Mouse (Mus musculus) NIH3T3 (cell line): Measurements from ENCODE around the gene Eif2s2.
"Not testable (repeated sequence)": the region's sequence is repeated elsewhere in the genome, so short reads cannot be mapped to it uniquely, and the experiment has no call there.

Experiments used
- DNase-seq: peaks from one replicate; pipeline ENCODE4 v3.0.0-alpha.2; 2012; ENCODE audit warnings: low read depth

The Eif2s2 gene

DNA sequence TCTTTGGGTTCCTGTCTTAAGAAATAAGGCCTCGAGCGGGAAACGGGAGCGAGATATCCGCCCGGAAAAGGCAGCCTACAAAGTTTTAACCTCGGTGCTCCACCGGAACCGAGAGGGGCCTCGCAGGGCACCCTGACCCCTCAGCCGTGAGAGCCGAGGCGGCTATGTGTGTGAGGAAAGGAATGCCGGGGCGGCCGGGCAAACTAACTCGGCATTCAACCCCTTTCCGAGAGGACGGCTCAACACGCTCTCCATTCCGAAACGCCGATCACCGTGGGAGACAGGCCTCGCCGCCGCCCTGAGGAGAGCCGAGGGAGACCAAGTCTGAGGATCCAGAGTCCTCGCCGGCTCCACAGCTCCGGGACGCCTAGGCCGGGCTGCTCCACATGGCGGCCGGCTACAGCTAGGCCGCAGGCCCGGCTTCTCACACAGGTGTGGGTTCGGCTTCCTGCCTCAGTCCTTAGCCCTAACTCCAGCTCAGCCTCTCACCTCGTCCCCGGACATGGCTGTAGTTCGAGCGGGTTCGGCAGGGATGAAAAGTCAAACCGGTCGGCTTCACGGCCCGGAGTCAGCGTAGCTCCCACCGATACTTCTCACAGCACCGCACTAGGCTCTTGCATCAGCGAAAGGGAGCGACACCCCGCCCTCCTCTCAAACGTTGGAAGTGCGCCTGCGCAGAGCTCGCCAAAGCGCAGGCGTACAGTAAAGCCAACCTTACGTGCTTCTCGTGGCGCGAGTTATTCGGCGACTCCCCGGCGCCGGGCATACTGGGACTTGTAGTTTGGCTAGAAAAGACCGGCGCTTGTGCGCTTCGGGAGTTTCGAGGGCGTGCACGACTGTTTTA lies at the start of gene Eif2s2:
Gene Eif2s2 (minus strand): TSS at position 735 of the 844 bp plus-strand sequence.
- DNase-seq: peak; percentile 100

DNA sequence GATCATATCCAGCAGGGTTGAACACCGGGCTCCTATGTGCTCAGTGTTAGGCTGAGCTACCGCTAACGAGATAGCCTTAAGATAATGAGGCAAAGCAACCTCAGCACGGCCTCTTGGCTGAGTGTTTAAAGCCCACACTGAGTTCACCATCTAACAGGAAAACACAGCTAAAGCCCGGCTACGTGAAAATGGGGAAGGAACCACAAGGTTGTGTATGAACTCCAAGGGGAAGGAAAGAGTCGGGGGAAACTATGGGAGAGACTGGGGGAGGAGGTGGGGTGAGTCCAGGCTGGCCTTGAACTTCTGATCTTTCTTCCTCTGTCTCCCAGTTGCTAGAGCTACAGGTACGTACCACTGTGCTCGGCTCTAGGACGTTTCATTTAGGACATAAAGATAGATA lies 49.2 kb upstream of the Eif2s2 start:
- no peak for DNase-seq

DNA sequence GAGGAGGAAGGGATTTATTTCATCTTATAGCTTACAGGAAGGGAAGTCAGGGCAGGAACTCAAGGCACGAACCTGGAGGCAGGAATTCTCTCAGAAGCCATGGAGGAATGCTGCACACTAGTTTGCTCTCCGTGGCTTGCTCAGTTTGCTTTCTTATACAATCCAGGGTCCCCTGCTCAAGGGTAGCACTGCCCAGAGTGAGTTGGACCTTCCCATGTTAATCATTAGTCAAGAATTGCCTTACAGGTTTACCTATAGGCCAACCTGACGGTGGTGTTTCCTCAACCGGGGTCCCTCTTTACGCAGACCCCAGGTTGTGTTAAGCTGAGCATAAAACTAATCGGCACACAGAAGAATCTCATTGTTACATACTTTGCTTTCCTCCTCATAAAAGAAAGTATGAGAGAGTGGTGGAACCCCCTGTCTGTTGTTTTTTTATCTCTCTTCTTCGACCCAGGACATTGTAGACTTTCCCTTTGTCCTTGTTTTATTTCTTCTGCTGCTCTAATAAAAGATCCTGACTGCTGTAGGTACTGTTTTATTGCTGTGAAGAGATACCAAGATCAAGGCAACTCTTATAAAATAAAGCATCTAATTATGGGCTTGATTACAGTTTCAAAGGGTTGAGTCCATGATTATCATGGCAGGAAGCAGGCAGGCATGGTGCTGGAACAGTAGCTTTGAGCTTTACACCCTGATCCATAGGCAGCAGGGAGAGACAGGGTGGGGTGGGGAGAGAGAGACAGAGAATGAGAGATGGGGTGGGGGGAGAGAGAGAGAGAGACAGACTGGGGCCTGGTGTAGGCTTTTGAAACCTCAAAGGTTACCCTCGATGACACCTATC lies 45.0 kb upstream of the Eif2s2 start:
- no peak for DNase-seq

DNA sequence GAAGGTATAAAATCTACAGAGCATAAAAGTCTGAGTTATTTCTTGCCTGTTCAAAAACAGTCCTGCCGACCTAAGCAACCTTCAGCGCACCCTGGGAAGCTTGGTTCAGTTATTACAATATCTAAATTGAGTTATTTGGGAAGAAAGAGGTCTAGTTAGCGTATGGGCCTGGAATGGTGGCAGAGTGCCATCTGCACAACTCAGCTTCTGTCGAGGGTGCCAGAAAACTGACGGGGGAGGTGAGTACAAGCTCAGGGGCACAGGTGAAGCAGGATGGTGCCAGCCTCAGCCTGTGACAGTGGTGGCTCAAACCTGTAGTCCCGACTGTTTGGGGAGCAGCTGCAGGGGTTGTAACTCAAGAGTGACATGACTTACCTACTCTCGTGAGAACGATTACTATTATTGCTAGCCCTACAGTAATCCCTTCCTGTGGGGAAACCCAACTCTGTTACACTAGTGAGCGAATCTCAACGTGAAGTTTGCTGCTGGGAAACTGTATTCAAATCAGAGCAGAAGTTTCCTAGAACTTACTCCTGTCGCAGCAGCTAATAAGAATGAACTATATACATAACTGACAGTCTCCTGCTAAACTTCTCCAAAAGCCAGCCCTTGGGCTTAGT lies 43.9 kb upstream of the Eif2s2 start:
- DNase-seq: no peak

DNA sequence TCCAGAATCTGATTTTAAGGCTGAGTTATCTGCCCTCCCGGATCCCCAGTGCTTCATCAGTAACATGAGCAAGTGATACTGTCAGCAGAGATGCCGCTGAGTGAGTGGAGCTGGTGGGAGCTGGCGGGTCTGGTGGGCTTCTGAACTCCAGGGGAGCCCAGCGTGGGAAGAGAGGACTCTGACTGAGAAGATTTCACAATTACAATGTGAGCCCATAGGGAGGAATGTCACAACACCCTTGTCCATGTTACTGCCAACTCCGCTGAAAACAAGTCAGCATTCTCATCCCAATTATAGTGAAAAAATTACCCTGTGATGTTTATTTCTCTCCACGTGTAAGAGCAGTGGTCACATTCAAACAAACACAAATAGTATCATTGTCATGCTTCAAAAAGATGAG lies 43.4 kb upstream of the Eif2s2 start:
- DNase-seq: no peak

DNA sequence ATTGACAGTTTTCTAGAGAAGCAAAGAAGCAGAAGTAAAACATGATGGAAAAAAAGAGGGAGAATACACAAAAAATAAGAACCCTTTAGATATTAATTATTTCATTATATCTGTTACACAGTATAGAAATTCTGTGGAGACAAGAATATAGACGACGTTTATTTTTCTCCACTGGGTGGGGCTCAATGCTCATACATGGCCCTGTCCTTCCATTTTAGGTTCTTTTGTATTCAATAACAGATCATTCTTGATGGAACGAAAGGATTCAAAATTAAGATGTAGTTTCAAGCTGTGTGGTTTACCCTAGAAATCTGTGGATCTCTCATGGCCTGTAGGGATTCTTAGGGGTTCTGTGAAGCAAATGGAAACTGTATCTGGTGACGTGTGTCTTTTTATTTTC lies 41.1 kb upstream of the Eif2s2 start:
- peak; percentile 63 for DNase-seq

DNA sequence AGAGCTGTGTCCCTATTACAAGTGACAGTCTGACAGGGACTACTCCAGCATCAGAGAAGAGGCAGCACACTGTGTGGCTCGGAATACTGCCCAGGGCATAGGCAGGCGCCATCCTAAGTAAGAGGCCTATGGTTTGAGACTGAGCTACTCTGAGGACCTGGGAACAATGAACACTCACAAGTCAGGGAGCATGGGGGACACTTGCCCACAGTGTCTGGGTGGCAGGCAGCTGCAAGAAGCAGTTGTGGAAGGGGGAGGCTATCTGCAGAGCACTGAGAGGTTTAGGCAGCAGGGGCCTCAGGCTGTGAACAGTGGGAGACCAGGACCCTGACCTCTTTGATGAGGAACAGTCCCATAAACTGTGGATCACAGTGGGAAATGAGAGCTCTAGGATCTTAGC lies 35.6 kb upstream of the Eif2s2 start:
- DNase-seq: no peak

DNA sequence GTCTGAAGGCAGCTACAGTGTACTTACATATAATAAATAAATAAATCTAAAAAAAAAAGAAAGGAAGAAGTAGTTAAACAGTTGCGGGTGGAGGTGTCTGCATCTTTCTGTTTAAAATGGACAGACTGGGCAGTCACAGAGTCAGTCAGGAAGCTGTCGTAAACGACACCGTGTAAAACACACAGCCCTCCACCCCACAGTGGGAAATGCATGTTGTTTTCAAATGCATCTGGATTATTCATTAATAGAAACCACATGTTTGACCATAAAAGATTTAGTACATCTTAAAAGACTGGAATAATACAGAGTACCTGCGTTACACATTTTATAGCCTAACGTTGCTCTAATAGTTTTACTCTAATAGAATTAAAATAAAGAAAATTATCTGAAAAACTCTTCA lies 34.1 kb upstream of the Eif2s2 start:
- no peak for DNase-seq

DNA sequence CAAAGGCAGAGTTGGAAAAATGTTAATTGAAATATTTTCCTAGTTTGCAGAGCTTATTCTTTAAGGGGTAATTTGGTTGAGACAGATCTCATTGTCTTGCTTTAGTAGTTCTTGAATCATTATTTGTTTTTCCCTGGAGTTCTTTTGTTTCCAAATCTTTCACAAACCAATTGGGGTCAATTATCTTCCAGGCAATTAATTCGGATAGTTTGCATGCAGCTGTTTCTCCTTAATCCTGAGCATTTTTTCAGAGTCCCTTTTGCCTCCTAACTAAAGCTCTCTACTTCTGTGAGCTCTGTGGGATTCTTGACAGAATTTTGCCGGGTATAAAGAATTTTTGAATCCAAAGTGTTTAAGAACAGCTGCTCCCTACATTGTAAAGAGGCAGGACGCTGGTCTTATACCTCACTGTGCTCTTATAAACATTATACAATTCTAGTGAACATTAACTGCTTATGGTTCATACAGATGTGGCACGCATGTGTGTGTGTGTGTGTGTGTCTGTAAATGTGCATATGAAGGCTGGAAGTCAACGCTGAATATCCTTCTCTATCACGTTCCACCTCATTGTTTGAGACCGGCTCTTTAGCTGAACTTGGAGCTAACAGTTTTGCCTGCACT lies 32.8 kb upstream of the Eif2s2 start:
- no peak for DNase-seq

DNA sequence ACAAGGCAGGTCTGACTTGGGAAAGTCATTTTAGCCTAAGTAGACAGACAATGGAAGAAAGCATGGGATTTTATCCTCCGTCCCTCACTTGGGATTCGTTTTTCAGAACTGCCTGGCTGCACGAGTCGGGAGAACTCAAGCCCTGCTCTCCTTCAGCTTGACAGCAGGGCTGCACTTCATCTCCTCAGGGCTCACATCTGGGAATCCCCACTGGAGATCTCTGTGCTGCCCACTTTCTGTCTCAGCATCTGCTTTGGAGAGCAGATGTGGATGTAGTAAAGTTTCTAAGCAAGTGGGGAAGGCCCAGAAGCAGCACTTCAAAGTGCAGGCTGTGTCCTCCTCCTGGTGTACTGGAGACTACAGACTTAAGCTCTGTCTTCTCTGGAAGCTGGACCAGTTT lies 29.4 kb upstream of the Eif2s2 start:
- not testable (repeated sequence) for DNase-seq

DNA sequence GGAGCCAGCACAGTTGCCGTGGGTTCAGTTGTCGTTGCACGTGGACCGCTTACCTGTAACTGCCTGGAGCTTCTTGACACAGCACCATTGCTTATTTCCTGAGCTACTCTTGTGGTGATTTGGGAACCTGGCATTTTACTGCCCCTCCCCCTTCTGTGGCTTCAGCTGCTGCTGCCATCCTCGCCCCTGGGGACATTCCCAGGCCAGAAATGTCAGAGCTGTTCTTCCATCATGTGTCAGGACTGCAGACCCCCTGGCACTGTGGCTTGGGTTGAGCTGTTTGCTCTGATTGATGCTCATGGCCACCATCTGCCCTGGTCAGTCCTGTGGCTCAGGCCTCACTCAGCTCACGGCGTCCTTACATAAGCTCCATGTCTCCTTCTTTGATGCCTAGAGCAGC lies 28.2 kb upstream of the Eif2s2 start:
- DNase-seq: no peak

DNA sequence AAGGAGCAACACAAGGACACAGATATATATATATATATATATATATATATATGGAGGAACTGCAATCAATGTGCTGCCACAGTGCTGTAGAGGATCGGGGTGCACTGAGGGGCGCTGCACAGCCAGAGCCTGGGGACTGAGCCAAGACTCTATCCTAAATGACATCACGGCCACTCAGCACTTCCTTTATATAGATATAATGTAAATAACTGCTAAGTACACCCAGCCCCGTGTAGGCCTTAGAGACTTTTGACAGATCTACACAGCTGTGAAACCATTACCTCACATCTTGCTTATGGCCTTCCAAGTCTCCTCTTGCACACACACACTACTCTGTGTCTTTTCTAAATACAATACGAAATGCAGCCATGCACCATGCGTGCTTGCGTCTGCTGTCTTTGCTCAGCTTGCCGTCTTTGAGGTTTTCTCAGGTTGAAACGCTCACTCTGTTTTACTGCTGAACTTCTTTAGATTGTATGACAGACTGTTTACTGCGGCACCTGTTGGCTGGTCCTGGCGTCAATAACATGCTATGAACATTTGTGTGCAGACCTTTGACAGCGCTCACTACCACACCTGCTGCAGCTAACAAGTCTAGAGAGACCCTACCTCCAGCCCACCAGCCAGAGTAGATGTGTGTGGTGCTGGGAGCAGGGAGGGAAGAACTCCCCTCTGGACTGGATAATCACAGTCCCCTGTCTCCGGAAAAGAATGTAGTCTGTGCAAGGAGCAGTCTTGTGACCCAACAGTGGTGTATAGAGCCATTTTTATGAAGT lies 25.3 kb upstream of the Eif2s2 start:
- no peak for DNase-seq

DNA sequence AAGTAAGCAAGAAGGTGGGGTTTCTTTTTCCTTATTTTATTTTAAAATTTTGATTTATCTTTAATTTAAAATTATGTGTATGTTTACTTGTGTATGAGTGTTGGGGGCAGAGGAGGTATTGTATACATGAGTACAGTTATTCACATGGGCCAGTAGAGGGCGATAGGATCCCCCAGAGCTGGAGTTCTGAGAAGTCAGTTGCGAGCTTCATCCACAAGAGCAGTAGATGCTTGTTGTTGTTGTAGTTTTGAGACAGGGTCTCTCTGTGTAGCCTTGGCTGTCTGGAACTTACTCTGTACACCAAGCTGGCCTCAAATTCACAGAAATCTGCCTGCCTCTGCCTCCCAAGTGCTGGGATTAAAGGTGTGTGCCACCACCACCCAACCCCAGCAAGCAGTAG lies 23.8 kb upstream of the Eif2s2 start:
- peak; percentile 28 for DNase-seq

DNA sequence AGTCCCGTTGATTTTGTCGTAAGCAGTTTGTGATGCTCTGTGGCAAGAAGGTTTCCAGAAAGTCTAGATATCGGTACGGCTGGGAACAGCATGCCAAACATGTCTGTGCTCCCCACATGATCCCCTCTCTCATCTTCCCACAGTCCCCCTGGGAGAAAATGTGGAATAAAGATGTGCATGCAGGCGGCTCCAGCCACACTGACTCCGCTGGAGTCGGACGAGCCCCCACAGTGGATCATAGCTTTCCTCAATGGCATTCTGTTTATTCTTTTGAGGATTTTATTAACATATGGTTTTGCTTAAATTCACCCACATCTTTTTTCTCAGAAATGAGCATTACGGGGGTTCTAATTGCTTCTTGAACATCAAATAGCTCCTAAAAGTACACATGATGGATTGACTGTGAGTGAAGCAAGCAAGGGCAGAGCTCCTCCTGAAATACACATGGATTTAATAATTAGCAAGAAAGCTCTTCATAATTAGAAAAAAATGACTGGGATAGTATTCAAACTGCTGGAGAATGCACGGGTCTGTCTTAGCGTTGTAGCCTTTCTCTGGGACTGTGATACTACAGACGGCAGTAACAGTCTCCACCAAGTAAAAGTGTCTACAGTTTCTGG lies 23.3 kb upstream of the Eif2s2 start:
- no peak for DNase-seq

DNA sequence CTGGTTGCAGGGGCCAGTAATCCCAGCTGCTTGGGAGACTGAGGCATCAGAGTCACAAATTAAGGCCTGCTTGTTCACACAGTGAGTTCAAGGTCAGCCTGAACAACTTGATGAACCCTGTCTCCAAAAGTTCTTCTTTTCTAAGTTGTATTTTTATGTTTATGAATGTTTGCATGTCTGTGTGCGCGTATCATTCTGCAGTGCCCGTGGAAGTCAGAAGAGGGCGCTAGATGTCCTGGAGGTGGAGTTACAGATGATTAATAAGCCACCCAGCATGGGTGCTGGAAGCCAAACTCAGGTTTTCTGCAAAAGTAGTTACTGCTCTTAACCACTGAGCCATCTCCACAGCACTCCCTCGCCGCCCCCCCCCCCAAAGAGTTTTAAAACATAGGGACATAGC lies 17.1 kb upstream of the Eif2s2 start:
- DNase-seq: no peak

DNA sequence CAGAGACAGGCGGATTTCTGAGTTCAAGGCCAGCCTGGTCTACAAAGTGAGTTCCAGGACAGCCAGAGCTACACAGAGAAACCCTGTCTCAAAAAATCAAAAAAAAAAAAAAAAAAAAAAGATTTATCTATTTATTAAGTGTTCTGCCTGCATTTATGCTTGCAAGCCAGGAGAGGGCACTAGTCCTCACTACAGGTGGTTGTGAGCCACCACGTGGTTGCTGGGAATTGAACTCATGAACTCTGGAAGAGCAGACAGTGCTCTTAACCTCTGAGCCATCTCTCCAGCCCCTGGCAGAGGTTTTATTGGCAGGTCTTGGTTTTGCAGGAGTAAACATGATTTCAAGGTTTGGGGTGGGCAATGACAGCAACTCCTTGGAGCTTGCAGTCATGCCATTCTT lies 15.5 kb upstream of the Eif2s2 start:
- DNase-seq: not testable (repeated sequence)

DNA sequence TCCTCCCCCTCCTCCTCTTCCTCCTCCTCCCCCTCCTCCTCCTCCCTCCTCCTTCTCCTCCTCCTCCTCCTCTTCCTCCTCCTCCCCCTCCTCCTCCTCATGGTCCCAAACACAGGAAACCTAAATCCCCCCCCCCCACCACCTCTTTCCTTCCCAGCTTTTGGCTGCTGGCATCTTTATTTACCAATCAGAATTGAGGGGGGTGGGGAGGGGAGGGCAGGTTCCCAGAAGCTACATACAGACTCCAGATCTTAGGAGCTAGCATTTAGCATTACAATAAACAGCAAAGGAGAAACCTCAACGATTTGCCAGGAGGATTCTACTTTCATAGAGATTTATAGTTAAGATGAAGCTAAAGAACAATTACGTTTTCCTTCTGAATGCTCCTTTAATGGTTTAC lies 13.1 kb upstream of the Eif2s2 start:
- DNase-seq: no peak

DNA sequence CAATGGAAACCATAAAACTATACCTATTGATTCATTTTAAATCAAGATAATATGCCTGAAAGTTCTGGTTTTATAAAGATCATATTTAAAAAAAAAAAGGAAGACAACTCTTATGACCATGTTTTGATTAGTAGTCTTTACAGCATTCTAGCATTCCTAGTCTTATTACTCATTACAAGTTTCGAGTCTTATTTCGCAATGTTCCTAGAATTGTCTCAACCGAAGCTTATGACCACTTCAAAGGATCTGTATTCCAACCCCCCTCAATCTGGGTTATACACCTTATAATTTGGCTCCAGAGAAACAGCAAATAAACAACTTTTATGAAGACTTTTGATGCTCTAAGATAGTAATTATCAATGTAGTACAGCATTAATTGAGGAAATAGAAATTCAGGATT lies 9.4 kb upstream of the Eif2s2 start:
- peak; percentile 59 for DNase-seq

DNA sequence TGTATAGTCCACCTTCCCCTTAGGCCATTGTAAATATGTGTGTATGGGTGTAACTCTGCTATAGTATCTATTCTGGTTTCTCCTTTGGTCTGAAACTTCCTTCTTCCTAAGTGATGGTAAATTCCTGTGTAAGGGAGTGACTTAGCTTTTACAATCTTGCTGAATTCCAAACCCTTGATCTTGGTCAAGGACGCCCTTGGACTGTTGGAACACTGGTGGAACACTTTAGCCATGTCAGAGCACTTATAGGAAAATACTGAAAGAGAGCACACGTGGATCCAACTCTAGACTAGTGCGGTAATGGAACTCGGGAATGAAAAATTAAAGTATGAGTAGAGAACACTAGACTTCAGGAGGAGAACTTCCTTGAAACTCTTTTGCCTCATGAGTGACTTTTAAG lies 6.7 kb upstream of the Eif2s2 start:
- not testable (repeated sequence) for DNase-seq

DNA sequence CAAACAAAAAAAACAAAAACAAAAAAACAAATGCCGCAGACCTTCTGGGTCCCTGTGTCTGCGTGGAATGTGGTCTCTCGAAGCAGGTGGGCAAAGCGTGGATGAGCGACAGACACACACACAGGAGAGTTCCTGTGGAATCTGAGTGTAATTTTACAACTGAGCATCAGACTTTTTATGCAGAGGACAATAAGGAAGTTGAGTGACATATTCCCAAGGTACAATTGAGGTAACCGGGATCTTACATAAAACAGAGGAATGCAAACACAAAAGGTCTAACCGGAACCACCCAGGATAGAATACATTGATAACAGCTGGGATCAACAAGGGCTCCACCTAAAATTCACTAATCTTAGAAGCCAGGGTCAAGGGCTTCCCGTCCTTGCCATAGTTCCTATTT lies 6.3 kb upstream of the Eif2s2 start:
- not testable (repeated sequence) for DNase-seq

DNA sequence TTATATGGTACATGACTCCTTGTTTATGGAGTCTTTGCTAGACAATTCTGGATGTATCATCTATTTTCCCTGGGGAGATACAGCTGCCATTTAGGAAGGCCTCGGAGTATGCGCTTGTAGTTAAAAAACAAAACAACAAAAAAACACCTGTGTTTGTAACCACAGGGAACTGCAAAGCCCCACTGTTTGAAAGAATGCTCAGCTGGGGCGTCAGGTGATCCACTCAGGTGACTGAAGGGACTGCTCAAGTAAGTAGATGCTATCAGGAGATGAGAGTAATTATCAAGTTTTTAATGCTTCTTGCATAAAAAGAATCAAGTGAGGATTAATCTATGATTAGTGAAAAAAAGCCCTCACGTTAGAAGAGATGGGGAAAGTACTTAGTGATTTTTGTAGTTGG lies 813 bp upstream of the Eif2s2 start:
- no peak for DNase-seq
